Mouse (Mus musculus) kidney, adult 2 months (tissue): ENCODE data around the gene Tmbim6.

ENCODE experiments used
- CTCF ChIP-seq: fragments of 200-500 bp; conservative IDR thresholded peaks from 2 replicates; pipeline ENCODE4 v1.5.1; 2011; ENCODE audit warnings: low read depth, mild to moderate bottlenecking, control low read depth, low read length, moderate library complexity, mixed read lengths; ENCODE audit not compliant: insufficient read depth, insufficient read length
- POLR2A ChIP-seq: fragments of 200-500 bp; IDR thresholded peaks from one replicate; pipeline ENCODE4 v1.6.1; 2011; ENCODE audit warnings: low read depth, low read length, control low read depth

GRCm38 (mm10) chr15:99400602-99401001 is 7.9 kb downstream of the Tmbim6 start:
- TF ChIP-seq POLR2A = no peak
- no peak for TF ChIP-seq CTCF
